Comparison of ENCODE assay signal across 8 mouse cellular contexts in genomic region chr1:172512962-172513361, GRCm38 (mm10). TPM values are rescaled to one million over a fixed set of nuclear protein-coding genes. Genes with fewer than 3 reads are reported as not detected.
DNase-seq lines count a peak whose midpoint lies in the region; ATAC-seq and TF ChIP-seq lines count a peak whose summit lies in the region.

No protein-coding gene starts in this region.

- WGBS in lung, adult 2 months: 5% methylated on average over 13 of the region's 13 CpGs
- WGBS in neural tube, embryonic 13.5 days: 34% methylated on average over 13 of the region's 13 CpGs

- peak; percentile 68 for ATAC-seq in CD4-positive, CD25-positive, alpha-beta regulatory T cell, adult 4 months
- no peak for ATAC-seq in neural tube, embryonic 13.5 days (ENCODE audit: low read depth)

- TF ChIP-seq POLR2A in lung, adult 2 months (IDR thresholded peaks at IDR 0.05; ENCODE audit: borderline replicate concordance, extremely low read depth, low read depth, low read length): peak; percentile 9; the same call in 1 of the 2 replicates

- H3K27me3 ChIP-seq in neural tube, embryonic 13.5 days: no peaks in the 10 kb centered on the region

- peak; percentile 71 for DNase-seq in adrenal gland, postnatal 10 days
- DNase-seq in heart, adult 8-10 months (ENCODE audit: low spot score): peak; percentile 85
- DNase-seq in kidney, adult 11 months: peak; percentile 77
- DNase-seq in lung, adult 2 months: peak; percentile 65
- no peak for DNase-seq in c-Kit-positive CD71-positive TER-119-positive erythroid progenitor cells, embryonic 14.5 days (ENCODE audit: low spot score)
- no peak for DNase-seq in layer of hippocampus, postnatal 14 days (ENCODE audit: low spot score in 2 of 2)

- H3K9me3 ChIP-seq in neural tube, embryonic 13.5 days: peaks cover 5% of the 10 kb centered on the region; the same call in 1 of the 2 replicates

- 0 out of 2 replicates have a peak overlapping the region, but pooled peaks have one; percentile 38 for H3K9ac ChIP-seq in neural tube, embryonic 13.5 days

- H3K27ac ChIP-seq in neural tube, embryonic 13.5 days (replicated peaks): no peak overlapping the region

- peak overlapping the region; percentile 25; the same call in 1 of the 2 replicates for H3K4me2 ChIP-seq in neural tube, embryonic 13.5 days

- H3K4me1 ChIP-seq in lung, adult 2 months (ENCODE audit: control insufficient read depth, insufficient read depth, low read length): peaks cover 45% of the 10 kb centered on the region
- peaks cover 14% of the 10 kb centered on the region; the same call in 1 of the 2 replicates for H3K4me1 ChIP-seq in neural tube, embryonic 13.5 days (replicated peaks)

- no peak overlapping the region for H3K4me3 ChIP-seq in lung, adult 2 months (replicated peaks; ENCODE audit: extremely low read depth, low read depth, low read length)
- H3K4me3 ChIP-seq in neural tube, embryonic 13.5 days: no peak overlapping the region

- TF ChIP-seq CTCF in lung, adult 2 months (IDR thresholded peaks at IDR 0.05; ENCODE audit: insufficient read depth, low read length): peak; percentile 20; the same call in 1 of the 2 replicates

- no peaks in the 10 kb centered on the region for H3K36me3 ChIP-seq in neural tube, embryonic 13.5 days

RNA-seq across cellular contexts. Expression of gene Cfap45, which starts 7.6 kb away (rescaled TPM):
- polyA plus RNA-seq in CD4-positive, CD25-positive, alpha-beta regulatory T cell, adult 4 months (2017; shearing (Covaris generic)): under 1 TPM in 1 of 2 experiments, not detected in 1; 0.69 TPM
- 1 to 10 TPM in 1 of 2 experiments, under 1 TPM in 1; 0.96 to 2.6 TPM for total RNA-seq in adrenal gland, postnatal 10 days (2021)
- total RNA-seq in heart, adult 8-10 months (2022): under 1 TPM; 0.19 to 0.98 (median 0.46) TPM
- polyA plus RNA-seq in lung, adult 2 months (2012; rRNA removed): 7.1 and 7.3 TPM in 2 replicates
- 2.5 and 3.1 TPM in 2 replicates for polyA plus RNA-seq in neural tube, embryonic 13.5 days (2015; fragmentation: Nextera tagmentation; extraction: Ambion mirVana)
- 1 to 10 TPM; 2.7 to 4.4 TPM for total RNA-seq in layer of hippocampus, postnatal 14 days (2021)

RNA-seq across cellular contexts. Expression of gene Tagln2, which starts 13.1 kb away (rescaled TPM):
- polyA plus RNA-seq in CD4-positive, CD25-positive, alpha-beta regulatory T cell, adult 4 months (2017; shearing (Covaris generic)): 100 to 1,000 TPM; 226 to 278 TPM
- total RNA-seq in adrenal gland, postnatal 10 days (2021): 100 to 1,000 TPM; 120 to 138 TPM
- total RNA-seq in heart, adult 8-10 months (2022): 10 to 100 TPM; 37.8 to 77.3 (median 50.1) TPM
- polyA plus RNA-seq in lung, adult 2 months (2012; rRNA removed): 585 and 594 TPM in 2 replicates
- polyA plus RNA-seq in neural tube, embryonic 13.5 days (2015; fragmentation: Nextera tagmentation; extraction: Ambion mirVana): 160 and 187 TPM in 2 replicates
- 10 to 100 TPM; 14.1 to 15.6 TPM for total RNA-seq in layer of hippocampus, postnatal 14 days (2021)

RNA-seq across cellular contexts. Expression of gene Igsf9, which starts 31.4 kb away (rescaled TPM):
- polyA plus RNA-seq in CD4-positive, CD25-positive, alpha-beta regulatory T cell, adult 4 months (2017; shearing (Covaris generic)): 1 to 10 TPM in 1 of 2 experiments, not detected in 1; 1.1 TPM
- 1 to 10 TPM; 2.5 to 4.8 TPM for total RNA-seq in adrenal gland, postnatal 10 days (2021)
- under 1 TPM; 0.12 to 0.87 (median 0.78) TPM for total RNA-seq in heart, adult 8-10 months (2022)
- polyA plus RNA-seq in lung, adult 2 months (2012; rRNA removed): 11.1 and 11.8 TPM in 2 replicates
- polyA plus RNA-seq in neural tube, embryonic 13.5 days (2015; fragmentation: Nextera tagmentation; extraction: Ambion mirVana): 62.6 and 65.9 TPM in 2 replicates
- total RNA-seq in layer of hippocampus, postnatal 14 days (2021): 1 to 10 TPM; 7.2 to 8.9 TPM

RNA-seq across cellular contexts. Expression of gene Slamf9, which starts 37.8 kb away (rescaled TPM):
- polyA plus RNA-seq in CD4-positive, CD25-positive, alpha-beta regulatory T cell, adult 4 months (2017; shearing (Covaris generic)): not detected
- total RNA-seq in adrenal gland, postnatal 10 days (2021): 1 to 10 TPM in 1 of 2 experiments, under 1 TPM in 1; 0.97 to 1.3 TPM
- 1 to 10 TPM in 2 of 4 experiments, under 1 TPM in 2; 0.27 to 2.3 (median 1.1) TPM for total RNA-seq in heart, adult 8-10 months (2022)
- 10.6 and 15.2 TPM in 2 replicates for polyA plus RNA-seq in lung, adult 2 months (2012; rRNA removed)
- 0.37 TPM in 1 of 2 replicates, not detected in the other for polyA plus RNA-seq in neural tube, embryonic 13.5 days (2015; fragmentation: Nextera tagmentation; extraction: Ambion mirVana)
- total RNA-seq in layer of hippocampus, postnatal 14 days (2021): not detected

RNA-seq across cellular contexts. Expression of gene Vsig8, which starts 42.8 kb away (rescaled TPM):
- polyA plus RNA-seq in CD4-positive, CD25-positive, alpha-beta regulatory T cell, adult 4 months (2017; shearing (Covaris generic)): not detected
- total RNA-seq in adrenal gland, postnatal 10 days (2021): under 1 TPM; 0.24 to 0.30 TPM
- total RNA-seq in heart, adult 8-10 months (2022): not detected
- 0.37 and 12.5 TPM in 2 replicates for polyA plus RNA-seq in lung, adult 2 months (2012; rRNA removed)
- polyA plus RNA-seq in neural tube, embryonic 13.5 days (2015; fragmentation: Nextera tagmentation; extraction: Ambion mirVana): 0.82 and 0.85 TPM in 2 replicates
- total RNA-seq in layer of hippocampus, postnatal 14 days (2021): under 1 TPM; 0.71 to 0.74 TPM

Comparison
In these comparisons a context has a peak if more than half of its experiments do, and no peak if none do; other contexts are left out.
1. DNase-seq: peak in adrenal gland, postnatal 10 days (single experiment), heart, adult 8-10 months (single experiment), kidney, adult 11 months (single experiment) and lung, adult 2 months (single experiment); none in c-Kit-positive CD71-positive TER-119-positive erythroid progenitor cells, embryonic 14.5 days (single experiment) and layer of hippocampus, postnatal 14 days (0 of 2).